18 mouse cellular contexts compared by ENCODE assay signal in the genomic region with DNA sequence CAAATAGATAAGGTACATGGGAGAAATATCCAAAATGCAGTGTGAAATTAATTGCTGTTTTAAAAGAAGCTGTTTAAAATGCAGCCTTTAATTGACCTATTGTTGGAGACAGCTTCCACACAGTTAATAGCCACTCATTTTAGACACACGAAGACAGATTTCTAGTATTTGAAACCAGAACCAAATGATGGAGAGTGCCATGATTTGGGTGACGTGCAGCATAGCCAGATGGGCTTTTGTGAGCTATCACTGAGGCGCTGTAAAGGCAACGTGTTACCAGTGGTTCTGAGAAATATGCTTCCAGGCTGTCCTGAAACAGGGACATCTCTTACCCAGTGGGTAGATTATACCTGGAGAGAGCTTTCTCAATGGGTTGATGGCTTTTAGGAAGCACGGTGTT.
"Had no signal": no experiment of that assay in that cellular context is flagged by ENCODE, and none has a peak within 500 bp of the region (broad histone marks: within the 10 kb centered on the region; RNA-seq: fewer than 3 reads in every experiment).

No protein-coding gene starts in this region.

- H3K4me3 ChIP-seq: kidney, embryonic 15.5 days; left cerebral cortex, adult 2 months; liver, embryonic 13.5 days; megakaryocyte, embryonic 14.5 days; midbrain, embryonic 10.5 days; midbrain, embryonic 13.5 days; myocyte; neural tube, embryonic 13.5 days had no signal

- H3K4me1 ChIP-seq: kidney, embryonic 15.5 days; liver, embryonic 13.5 days; megakaryocyte, embryonic 14.5 days; neural tube, embryonic 13.5 days had no signal

- H3K4me2 ChIP-seq: kidney, embryonic 15.5 days; liver, embryonic 13.5 days; midbrain, embryonic 13.5 days; neural tube, embryonic 13.5 days had no signal

- ATAC-seq: lung, postnatal 0 days; midbrain, embryonic 13.5 days; midbrain, embryonic 16.5 days had no signal

- DNase-seq: kidney, adult 8-10 months; kidney, postnatal 10 days; kidney, postnatal 36 days; layer of hippocampus, adult 9-11 months; layer of hippocampus, postnatal 36 days; liver, embryonic 13.5 days; lung, adult 2 months; thymus, adult 18-20 months; thymus, postnatal 36 days had no signal

- H3K9me3 ChIP-seq: kidney, embryonic 15.5 days; liver, embryonic 13.5 days; midbrain, embryonic 10.5 days; neural tube, embryonic 13.5 days had no signal

- H3K27ac ChIP-seq: kidney, embryonic 15.5 days; left cerebral cortex, adult 2 months; liver, embryonic 13.5 days; midbrain, embryonic 10.5 days; midbrain, embryonic 13.5 days; neural tube, embryonic 13.5 days had no signal

- H3K27me3 ChIP-seq: kidney, embryonic 15.5 days; liver, embryonic 13.5 days; megakaryocyte, embryonic 14.5 days; midbrain, embryonic 13.5 days; neural tube, embryonic 13.5 days had no signal

- H3K36me3 ChIP-seq: kidney, embryonic 15.5 days; liver, embryonic 13.5 days; midbrain, embryonic 10.5 days; midbrain, embryonic 13.5 days; neural tube, embryonic 13.5 days had no signal

- H3K9ac ChIP-seq: kidney, embryonic 15.5 days; liver, embryonic 13.5 days; midbrain, embryonic 13.5 days; neural tube, embryonic 13.5 days had no signal
